Mouse (Mus musculus) MEL (cell line): Measurements from ENCODE around the gene Cfi.

Experiments
- CHD2 ChIP-seq: IDR thresholded peaks from 2 replicates; pipeline ENCODE4 v1.6.1; 2011; ENCODE audit warnings: low read length, improper control_type of control experiment
- CTCF ChIP-seq, 3 experiments: IDR thresholded peaks in 2 of 3; conservative IDR thresholded peaks in 1 of 3; 2 replicates each; pipeline ENCODE4 v1.5.1; 2011 to 2012; ENCODE audit warnings: low read length in 3 of 3, low read depth in 2 of 3, mild to moderate bottlenecking in 2 of 3, improper control_type of control experiment in 1 of 3, inconsistent platforms in 1 of 3, mixed read lengths in 1 of 3, moderate library complexity in 1 of 3; ENCODE audit not compliant: control insufficient read depth in 1 of 3, insufficient read depth in 1 of 3, poor library complexity in 1 of 3, severe bottlenecking in 1 of 3
- EP300 ChIP-seq, 2 experiments: IDR thresholded peaks; 2 replicates each; pipeline ENCODE4 v1.6.1; 2011; ENCODE audit warnings: improper control_type of control experiment in 2 of 2, low read length in 2 of 2, low read depth in 1 of 2, mild to moderate bottlenecking in 1 of 2
- KAT2A ChIP-seq: conservative IDR thresholded peaks from 2 replicates; pipeline ENCODE4 v1.6.1; 2012; ENCODE audit warnings: low read depth, low read length, improper control_type of control experiment, inconsistent platforms
- MEF2A ChIP-seq: IDR thresholded peaks from 2 replicates; pipeline ENCODE4 v1.6.1; 2014; ENCODE audit warnings: low read depth, mild to moderate bottlenecking, inconsistent platforms, low read length, improper control_type of control experiment; ENCODE audit not compliant: poor library complexity, insufficient replicate concordance, severe bottlenecking; ENCODE audit errors: extremely low read depth
- POLR2AphosphoS5 ChIP-seq: IDR thresholded peaks from 2 replicates; pipeline ENCODE4 v1.6.1; 2012; ENCODE audit warnings: low read depth, borderline replicate concordance, mild to moderate bottlenecking, inconsistent platforms, low read length, moderate library complexity, mixed read lengths
- TBP ChIP-seq: IDR thresholded peaks from 2 replicates; pipeline ENCODE4 v1.8.0; 2011; ENCODE audit warnings: low read depth, low read length, improper control_type of control experiment

DNA sequence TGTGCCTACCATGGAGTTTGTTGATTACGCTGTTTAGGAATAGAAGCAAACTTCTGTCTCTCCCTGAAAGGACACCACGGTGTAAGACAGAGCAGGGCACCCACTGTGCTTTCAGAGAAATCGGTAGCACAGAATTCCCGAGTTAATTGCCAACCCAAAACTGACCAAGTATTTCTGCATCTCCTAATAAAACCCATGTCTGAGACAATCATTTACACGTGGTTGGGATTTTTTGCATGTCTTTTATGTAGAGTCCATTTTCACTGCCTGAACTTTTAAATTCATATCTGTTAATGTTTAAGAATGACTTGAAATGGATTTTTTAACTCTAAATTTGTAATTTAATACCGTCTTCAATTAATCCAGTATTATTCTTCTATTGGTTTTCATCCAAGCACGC is 87.9 kb downstream of the Cfi start:
- TF ChIP-seq EP300 (IDR thresholded peaks at IDR 0.05; ENCODE audit: low read depth in 1 of 2, low read length in 2 of 2) (no peak), POLR2AphosphoS5 (no peak), TBP (no peak), KAT2A (no peak), CTCF (IDR thresholded peaks at IDR 0.05 in 2 of 3, conservative IDR thresholded peaks at IDR 0.05 in 1 of 3; ENCODE audit: control insufficient read depth in 1 of 3, insufficient read depth in 1 of 3, low read depth in 2 of 3, low read length in 3 of 3, poor library complexity in 1 of 3, severe bottlenecking in 1 of 3) (no peak), MEF2A (no peak), CHD2 (no peak)
